Mouse (Mus musculus): ENCODE measurements around the gene Lrrc74a.

- TF ChIP-seq EP300 (IDR thresholded peaks at IDR 0.05; ENCODE audit: low read depth) (no peak), CTCF (IDR thresholded peaks at IDR 0.05; ENCODE audit: low read depth) (no peak)
These were observed 28.3 kb upstream of the Lrrc74a start for GRCm38 (mm10) chr12:86705843-86706242.

Data from liver, postnatal 0 days (tissue).